Mouse (Mus musculus): ENCODE measurements around the gene Zfp746. TPM values are rescaled to one million over a fixed set of nuclear protein-coding genes. Genes with fewer than 3 reads are reported as not detected.

Gene Zfp746
- total RNA-seq, 1 experiment from 2014 or later = 28.2 TPM

Other genes with a start within 250 kb of the Zfp746 start
- gene Zfp282, start 209.4 kb downstream of the Zfp746 start, total RNA-seq (2017) = 14.5 and 16.9 TPM in 2 replicates
- gene Zfp212, start 166.1 kb downstream of the Zfp746 start, total RNA-seq (2017) = 12.7 and 14.3 TPM in 2 replicates
- 7.3 and 10.7 TPM in 2 replicates for gene Zfp956, start 133.2 kb downstream of the Zfp746 start, total RNA-seq (2017)
- gene Zfp777, start 37.7 kb downstream of the Zfp746 start, total RNA-seq (2017) = 16.2 and 34.6 TPM in 2 replicates

All from hematopoietic stem cell, adult 5-6 weeks (primary cell).